Mouse (Mus musculus) olfactory bulb, adult 2 months (tissue): ENCODE measurements around the gene Fars2. TPM values are rescaled to one million over a fixed set of nuclear protein-coding genes. Genes with fewer than 3 reads are reported as not detected.

ENCODE experiments used
- H3K27ac ChIP-seq: fragments of 200-500 bp; 2 replicates; pipeline ENCODE4 v1.5.1; 2012; ENCODE audit warnings: low read depth, low read length; ENCODE audit not compliant: insufficient read depth
- H3K4me1 ChIP-seq: fragments of 200-500 bp; 2 replicates; pipeline ENCODE4 v1.6.1; 2012; ENCODE audit warnings: low read length; ENCODE audit not compliant: control insufficient read depth, insufficient read depth
- H3K4me3 ChIP-seq: fragments of 200-500 bp; 2 replicates; pipeline ENCODE4 v1.5.1; 2012; ENCODE audit warnings: mild to moderate bottlenecking, low read depth, low read length, moderate library complexity; ENCODE audit not compliant: insufficient read depth
- CTCF ChIP-seq: fragments of 200-500 bp; IDR thresholded peaks from 2 replicates; pipeline ENCODE4 v1.5.1; 2012; ENCODE audit warnings: low read depth, mild to moderate bottlenecking, low read length, moderate library complexity; ENCODE audit not compliant: insufficient read depth
- POLR2A ChIP-seq: fragments of 200-500 bp; IDR thresholded peaks from 2 replicates; pipeline ENCODE4 v1.6.1; 2012; ENCODE audit warnings: mild to moderate bottlenecking, low read depth, low read length, moderate library complexity; ENCODE audit not compliant: insufficient read depth
- WGBS: fragments of 180-500 bp; shearing (Covaris S2); methylation state at CpG from one replicate; pipeline ENCODE4 v1.1.7; 2018; 5-methylcytosine and 5-hydroxymethylcytosine counted together
- polyA plus RNA-seq: library from polyadenylated mRNA; stranded (reverse); fragments of >200 nt; gene quantifications from 2 replicates; pipeline ENCODE4 v1.2.4, GENCODE M21; 2012; ENCODE audit warnings: low replicate concordance; ENCODE audit not compliant: missing spikeins, insufficient read depth, insufficient read length

Fars2 gene
- polyA plus RNA-seq, 1 experiment, result not detected

DNA sequence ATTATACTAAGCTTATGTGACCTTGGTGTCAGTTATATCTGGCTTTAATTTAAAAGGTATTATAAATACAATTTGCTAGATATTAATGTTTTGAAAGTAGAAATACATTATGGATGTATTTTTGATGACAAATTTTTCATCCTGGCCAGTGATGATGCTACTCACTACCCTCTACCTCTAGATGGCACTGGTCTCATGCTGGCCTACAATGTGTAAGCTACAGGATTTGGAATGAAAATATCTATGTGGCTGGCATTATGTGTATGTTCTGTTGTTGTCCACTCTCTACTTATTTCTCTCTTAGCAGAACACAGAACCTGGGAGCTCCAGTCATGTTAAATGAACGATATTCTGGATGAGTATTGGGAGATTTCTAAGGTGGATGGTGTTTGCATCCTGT is 104.7 kb downstream of the Fars2 start:
- WGBS, result 84% methylated on average over 1 of the region's 1 CpGs
- Histone ChIP-seq H3K27ac (no peak overlapping the region), H3K4me1 (peaks cover 3% of the 10 kb centered on the region; the same call in 1 of the 2 replicates), H3K4me3 (no peak overlapping the region)
- TF ChIP-seq POLR2A (no peak), CTCF (no peak)

DNA sequence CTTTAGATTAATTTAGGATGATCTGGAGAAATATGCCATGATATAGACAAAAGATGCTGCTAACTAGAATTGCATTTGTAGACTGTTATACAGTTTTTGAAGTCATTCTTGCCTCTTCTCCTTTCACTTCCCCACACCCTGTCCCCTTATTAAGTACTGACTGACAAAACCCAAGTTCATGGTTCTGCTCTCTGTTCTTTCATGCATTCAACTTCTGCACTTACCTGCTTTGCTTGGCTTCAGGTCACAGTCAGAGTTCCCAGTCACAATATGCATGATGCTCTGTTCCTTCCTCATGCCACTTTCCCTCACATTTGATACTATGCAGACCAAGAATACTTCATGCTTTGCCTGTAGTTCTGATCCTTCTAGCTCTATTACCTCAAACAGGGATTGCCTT is 105.5 kb downstream of the Fars2 start:
- H3K4me3 ChIP-seq, result no peak overlapping the region
- no peak for TF ChIP-seq POLR2A
- no peak for TF ChIP-seq CTCF
- H3K4me1 ChIP-seq, result no peaks in the 10 kb centered on the region
- no peak overlapping the region for H3K27ac ChIP-seq

DNA sequence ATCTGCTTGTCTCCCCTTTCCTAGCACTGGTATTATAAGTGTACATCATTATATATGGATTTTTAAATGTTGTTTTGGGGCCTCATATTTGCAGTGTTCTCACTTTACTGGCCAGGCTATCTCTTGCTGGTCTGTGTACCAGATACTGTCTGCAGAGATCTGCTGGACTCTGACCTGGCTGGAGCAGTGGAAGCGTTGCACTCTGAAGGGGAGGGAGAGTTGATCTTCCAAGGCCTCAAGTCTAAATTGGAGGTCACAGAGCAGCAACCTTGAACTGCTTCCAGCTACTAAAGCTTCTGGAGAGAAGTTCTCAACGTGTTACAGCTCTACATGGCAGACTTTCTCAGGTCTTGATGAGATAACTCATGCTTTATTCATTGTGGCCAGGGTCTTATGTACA is 107.2 kb downstream of the Fars2 start:
- WGBS, result 79% methylated on average over 2 of the region's 2 CpGs
- Histone ChIP-seq H3K4me3 (no peak overlapping the region), H3K4me1 (no peaks in the 10 kb centered on the region), H3K27ac (no peak overlapping the region)
- no peak for TF ChIP-seq CTCF
- TF ChIP-seq POLR2A, result no peak

DNA sequence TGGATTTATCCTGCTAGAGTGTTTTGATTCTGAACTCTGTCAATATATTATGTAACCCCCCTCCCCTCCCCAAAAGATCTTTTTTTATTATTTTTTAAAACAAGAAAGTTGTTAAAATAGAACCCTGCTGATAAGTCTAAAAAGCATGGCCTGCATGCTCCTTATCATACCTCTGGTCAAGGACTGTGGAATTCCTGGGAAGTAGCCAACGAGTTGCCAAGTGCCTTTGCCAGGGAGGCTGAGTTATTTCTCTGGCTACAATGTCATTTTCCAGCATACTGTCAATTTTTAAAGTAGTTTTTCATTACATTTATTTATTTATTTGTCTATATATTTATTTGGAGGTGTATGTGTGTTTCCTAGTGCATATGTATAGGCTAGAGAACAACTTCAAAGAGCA is 125.0 kb downstream of the Fars2 start:
- no peak overlapping the region for H3K27ac ChIP-seq
- TF ChIP-seq CTCF, result no peak
- no peak for TF ChIP-seq POLR2A
- WGBS, result 76% methylated on average over 1 of the region's 1 CpGs

DNA sequence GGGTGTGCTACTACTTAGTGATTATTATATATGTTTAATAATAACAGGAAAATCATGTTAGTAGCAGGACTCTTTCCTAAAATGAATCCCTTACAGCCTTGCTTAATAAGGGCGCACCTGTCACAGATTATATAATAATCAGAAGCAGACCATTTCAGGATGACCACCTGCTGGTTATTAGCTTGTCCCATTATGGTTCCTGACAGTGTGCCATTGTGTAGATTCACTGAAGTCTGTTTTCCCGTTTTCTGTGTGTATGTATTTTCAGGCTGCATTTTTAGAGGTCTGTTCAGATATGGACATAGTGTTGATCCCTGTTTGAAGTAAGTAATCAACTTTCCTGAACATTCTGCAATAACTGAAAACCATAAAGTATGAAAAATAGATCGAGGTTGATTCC is 136.7 kb downstream of the Fars2 start:
- WGBS, result 77% methylated on average over 3 of the region's 3 CpGs
- TF ChIP-seq CTCF, result no peak
- Histone ChIP-seq H3K4me1 (no peaks in the 10 kb centered on the region), H3K27ac (no peak overlapping the region), H3K4me3 (no peak overlapping the region)

More for the DNA sequence above, 125.0 kb downstream of the Fars2 start:
- Histone ChIP-seq H3K4me3 (no peak overlapping the region), H3K4me1 (no peaks in the 10 kb centered on the region)

DNA sequence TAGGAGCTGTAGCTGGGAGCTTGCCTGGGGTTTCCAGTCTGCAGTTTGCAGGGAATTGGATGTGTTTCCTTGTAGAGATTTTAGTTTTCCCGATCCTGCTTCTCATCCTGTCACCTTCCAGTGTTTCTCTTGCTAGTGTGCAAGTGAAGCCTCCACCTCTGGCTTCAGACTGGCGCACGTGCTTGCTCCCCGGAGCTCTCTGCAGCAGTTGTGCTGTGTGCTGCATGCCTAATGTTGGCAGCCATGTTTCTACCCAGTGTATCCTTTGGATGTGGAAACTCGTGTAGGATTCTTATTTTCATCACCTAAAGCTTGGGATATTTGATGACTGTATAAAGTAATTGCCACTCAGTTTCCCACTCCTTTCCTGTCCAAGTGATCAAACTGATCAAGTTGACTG is 140.0 kb downstream of the Fars2 start:
- WGBS, result 72% methylated on average over 5 of the region's 5 CpGs
- TF ChIP-seq CTCF (no peak), POLR2A (no peak)
- H3K4me3 ChIP-seq, result no peak overlapping the region
- H3K4me1 ChIP-seq, result no peaks in the 10 kb centered on the region
- no peak overlapping the region for H3K27ac ChIP-seq

DNA sequence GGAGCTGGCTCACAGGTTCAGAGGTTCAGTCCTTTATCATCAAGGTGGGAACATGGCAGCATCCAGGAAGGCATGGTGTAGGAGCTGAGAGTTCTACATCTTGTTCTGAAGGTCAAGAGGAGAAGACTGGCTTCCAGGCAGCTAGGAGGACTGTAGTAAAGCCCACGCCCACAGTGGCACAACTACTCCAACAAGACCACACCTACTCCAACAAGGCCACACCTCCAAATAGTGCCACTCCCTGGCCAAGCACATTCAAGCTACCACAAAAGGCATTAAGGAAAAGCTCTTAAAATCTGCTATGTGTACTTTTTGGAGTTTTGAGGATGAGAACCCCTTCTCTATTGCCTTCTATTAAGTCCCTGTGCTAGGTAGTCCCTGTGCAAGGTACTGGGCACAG is 142.5 kb downstream of the Fars2 start:
- Histone ChIP-seq H3K4me3 (no peak overlapping the region), H3K27ac (no peak overlapping the region), H3K4me1 (no peaks in the 10 kb centered on the region)
- TF ChIP-seq CTCF (no peak), POLR2A (no peak)
- WGBS, result 94% methylated on average over 1 of the region's 1 CpGs

DNA sequence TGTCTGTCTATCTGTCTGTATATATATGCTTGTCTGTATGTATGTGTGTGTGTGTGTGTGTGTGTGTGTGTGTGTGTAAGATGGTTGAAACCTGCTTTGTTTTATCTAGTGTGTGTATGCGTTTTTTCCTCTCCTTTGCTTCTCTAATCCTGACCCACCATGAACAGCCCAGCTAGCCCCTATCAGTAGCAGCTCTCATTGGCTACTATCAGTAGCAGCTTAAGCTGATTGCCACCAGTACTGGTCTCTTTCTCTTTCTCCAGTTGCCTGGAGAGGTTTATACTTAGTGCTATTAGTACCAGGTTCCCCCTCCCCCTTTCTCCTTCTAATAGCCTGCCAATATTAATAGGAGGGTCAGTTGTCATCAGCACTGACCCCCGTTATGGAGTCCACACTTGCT is 144.1 kb downstream of the Fars2 start:
- TF ChIP-seq POLR2A, result no peak
- no peak for TF ChIP-seq CTCF
- Histone ChIP-seq H3K27ac (no peak overlapping the region), H3K4me3 (no peak overlapping the region), H3K4me1 (no peaks in the 10 kb centered on the region)
- WGBS, result 87% methylated on average over 2 of the region's 2 CpGs

DNA sequence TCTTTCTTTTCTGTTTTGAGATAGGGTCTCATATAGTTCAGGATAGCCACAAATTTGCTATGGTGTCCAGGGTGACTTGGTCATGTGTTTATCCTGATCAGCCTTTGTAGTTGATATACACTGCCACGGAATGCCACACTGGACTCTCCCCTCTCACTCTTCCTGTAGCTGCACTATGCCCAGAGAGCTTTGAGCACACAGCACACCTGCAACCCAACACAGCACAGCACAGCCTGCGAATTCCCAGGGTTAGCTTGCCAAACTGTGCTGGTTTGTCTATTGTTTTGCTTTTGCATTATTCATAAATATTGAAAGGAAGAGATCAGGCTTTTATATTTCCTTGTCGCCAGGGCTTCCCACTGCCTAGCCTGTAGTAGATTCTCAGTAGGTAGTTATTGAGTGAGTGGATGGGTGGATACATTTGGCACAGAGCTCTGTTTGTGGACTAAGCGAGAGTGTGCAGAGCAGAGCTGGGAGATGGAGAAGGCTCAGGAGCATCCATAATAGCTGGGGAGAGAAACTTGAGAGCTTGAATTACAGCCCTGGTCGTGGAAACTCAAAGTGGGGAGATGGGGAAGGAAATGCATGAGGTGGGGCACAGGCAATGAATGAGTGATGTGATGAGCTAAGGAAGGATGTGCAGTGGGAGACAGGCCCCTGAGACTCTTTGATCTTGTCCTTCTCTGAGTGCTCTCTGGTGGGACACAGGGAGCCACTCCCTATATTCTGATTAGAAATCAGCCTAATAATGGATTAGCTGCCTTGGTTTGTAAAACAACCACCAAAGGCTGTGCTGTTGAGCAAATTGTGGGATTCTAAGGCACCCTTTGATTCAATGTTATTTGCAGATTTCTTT is 146.3 kb downstream of the Fars2 start:
- Histone ChIP-seq H3K4me3 (no peak overlapping the region), H3K4me1 (no peaks in the 10 kb centered on the region), H3K27ac (no peak overlapping the region)
- TF ChIP-seq POLR2A (no peak), CTCF (no peak)
- WGBS, result 54% methylated on average over 5 of the region's 5 CpGs
